Mouse (Mus musculus) hindbrain, embryonic 15.5 days (tissue): Measurements from ENCODE around the gene Tm9sf3. TPM values are rescaled to one million over a fixed set of nuclear protein-coding genes. Genes with fewer than 3 reads are reported as not detected.

Experiments
- polyA plus RNA-seq: library from polyadenylated mRNA; unstranded; fragments of >200 nt; fragmentation: Nextera tagmentation; extraction: Ambion mirVana; gene quantifications from 2 replicates; pipeline ENCODE4 v1.2.1, GENCODE M21; 2015

Gene Tm9sf3
- polyA plus RNA-seq, 1 experiment from 2014 or later, result 90.0 TPM

Other genes with a start within 250 kb of the Tm9sf3 start
- not detected in 2 replicates for gene Dntt, start 234.7 kb downstream of the Tm9sf3 start, polyA plus RNA-seq
- gene Opalin, start 186.9 kb downstream of the Tm9sf3 start, polyA plus RNA-seq, result not detected in 2 replicates
- gene Tll2, start 57.2 kb downstream of the Tm9sf3 start, polyA plus RNA-seq, result 0.77 and 0.93 TPM in 2 replicates
- gene Pik3ap1, start 121.1 kb upstream of the Tm9sf3 start, polyA plus RNA-seq, result 1.8 and 2.6 TPM in 2 replicates
- gene Lcor, start 218.6 kb upstream of the Tm9sf3 start, polyA plus RNA-seq, result 14.6 and 15.4 TPM in 2 replicates